Mouse (Mus musculus): ENCODE data around the gene Vmn2r40. TPM values are rescaled to one million over a fixed set of nuclear protein-coding genes. Genes with fewer than 3 reads are reported as not detected.
"Not testable (repeated sequence)": the region's sequence is repeated elsewhere in the genome, so short reads cannot be mapped to it uniquely, and the experiment has no call there.

The Vmn2r40 gene
- not detected in 2 replicates for polyA plus RNA-seq (2015; fragmentation: Nextera tagmentation; extraction: Ambion mirVana)

- H3K9ac ChIP-seq, result not testable (repeated sequence)
These were observed at the start of gene Vmn2r40 for GRCm38 (mm10) chr7:8931335-8931734. Gene Vmn2r40 (minus strand): TSS chr7:8931435.

More at GRCm38 (mm10) chr7:8931335-8931734, at the start of gene Vmn2r40:
- H3K4me1 ChIP-seq (replicated peaks); H3K27me3 ChIP-seq (replicated peaks); H3K4me3 ChIP-seq (replicated peaks); H3K27ac ChIP-seq; H3K4me2 ChIP-seq (replicated peaks); H3K9me3 ChIP-seq; H3K36me3 ChIP-seq; ATAC-seq: not testable (repeated sequence)
- no CpG with 5 or more reads among the region's 1 CpGs for WGBS

Other genes with a start within 250 kb of the Vmn2r40 start
- gene Vmn2r39, start 99.4 kb upstream of the Vmn2r40 start, polyA plus RNA-seq (2015; fragmentation: Nextera tagmentation; extraction: Ambion mirVana), result not detected in 2 replicates
- gene Vmn2r38, start 166.4 kb upstream of the Vmn2r40 start, polyA plus RNA-seq (2015; fragmentation: Nextera tagmentation; extraction: Ambion mirVana), result not detected in 2 replicates

All from intestine, embryonic 15.5 days (tissue).